Mouse (Mus musculus) G1E-ER4 (cell line): Measurements from ENCODE around the gene Ascl3. TPM values are rescaled to one million over a fixed set of nuclear protein-coding genes. Genes with fewer than 3 reads are reported as not detected.

Experiments
- GATA1 ChIP-seq: IDR thresholded peaks from one replicate; pipeline ENCODE4 v1.8.0; 2012; ENCODE audit warnings: low read length, inconsistent platforms
- polyA plus RNA-seq: library from polyadenylated mRNA; stranded (reverse); fragments of >175 nt; gene quantifications from 2 replicates; pipeline ENCODE4 v1.2.3, GENCODE M21; 2012

Gene Ascl3
- polyA plus RNA-seq, 1 experiment, result not detected

DNA sequence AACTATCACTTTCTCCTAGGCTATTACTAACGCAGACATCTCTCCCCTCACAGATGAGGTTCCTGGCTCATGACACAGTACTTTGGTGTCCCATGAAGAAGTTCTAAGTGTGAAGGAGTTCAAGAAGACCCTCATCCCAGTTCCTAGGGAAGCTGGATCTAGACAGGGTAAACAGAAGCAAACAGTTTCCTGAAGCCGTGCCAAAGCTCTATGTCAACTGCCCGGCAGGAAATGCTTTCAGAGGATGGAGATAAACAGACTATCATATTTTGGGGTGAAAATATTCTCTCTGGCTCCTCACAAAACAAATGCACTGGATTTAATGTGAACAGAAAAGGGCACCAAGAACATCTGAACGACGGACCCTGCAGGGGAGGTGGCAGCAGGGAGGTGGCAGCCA lies 40.6 kb downstream of the Ascl3 start:
- no peak for TF ChIP-seq GATA1

DNA sequence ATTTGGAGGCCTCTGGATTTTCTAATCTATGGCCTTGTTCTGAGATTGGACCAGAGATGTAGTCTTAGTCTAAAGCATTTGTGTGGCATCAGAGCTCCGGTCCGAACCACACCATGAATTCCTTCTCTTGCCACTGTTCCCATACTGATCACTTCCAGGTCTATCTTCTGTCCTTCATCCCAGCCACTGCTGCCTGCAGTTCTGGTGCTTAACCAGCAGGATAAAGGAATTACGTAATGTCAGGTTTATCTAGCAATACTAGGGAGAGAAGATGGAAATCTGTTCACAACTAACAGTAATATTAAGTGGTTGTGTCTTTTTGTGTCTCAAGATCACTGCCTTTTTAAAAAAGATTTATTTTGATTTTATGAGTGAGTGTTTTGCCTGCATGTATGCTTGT lies 41.4 kb downstream of the Ascl3 start:
- no peak for TF ChIP-seq GATA1

DNA sequence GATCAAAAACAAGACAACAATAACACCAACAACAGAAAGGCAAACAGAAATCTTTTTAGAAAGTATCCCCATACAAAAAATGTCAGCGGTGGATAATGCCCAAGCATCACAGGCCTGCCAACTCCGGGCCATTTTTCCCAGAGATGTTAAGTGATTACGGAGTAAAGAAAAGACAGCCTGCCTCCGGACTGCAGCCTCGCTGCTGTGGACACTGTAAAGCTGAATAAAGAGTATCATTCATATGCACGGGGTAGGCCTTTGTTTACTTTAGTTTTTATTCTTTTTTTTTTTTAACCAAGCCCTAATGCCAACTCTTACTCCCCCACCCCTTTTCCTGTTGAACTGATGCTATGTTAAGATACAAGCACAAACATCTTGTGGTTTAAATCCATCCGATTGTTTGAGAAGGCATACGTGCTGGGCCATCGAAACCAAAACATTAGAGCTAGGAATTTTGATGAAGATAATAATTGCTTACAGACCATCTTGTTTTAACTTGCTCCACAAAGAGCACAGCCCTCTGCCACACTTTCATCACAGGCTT lies 44.9 kb downstream of the Ascl3 start:
- no peak for TF ChIP-seq GATA1

DNA sequence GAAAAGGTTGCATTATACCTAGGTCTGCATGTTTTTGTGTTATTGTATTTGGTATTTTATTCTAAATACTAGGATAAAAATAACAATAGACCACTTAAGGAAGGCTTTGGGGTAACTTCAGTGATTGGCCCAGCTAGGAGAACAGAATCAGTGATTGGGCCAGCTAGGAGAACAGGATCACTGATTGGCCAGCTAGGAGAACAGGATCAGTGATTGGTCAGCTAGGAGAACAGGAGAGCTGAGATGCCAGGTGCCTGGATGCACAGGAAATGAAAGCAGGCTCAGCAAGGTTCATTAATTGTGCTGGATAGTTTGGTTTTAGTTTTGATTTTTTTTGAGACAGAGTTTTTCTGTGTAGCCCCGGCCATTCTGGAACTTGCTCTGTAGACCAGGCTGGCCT lies 50.6 kb downstream of the Ascl3 start:
- TF ChIP-seq GATA1, result no peak

DNA sequence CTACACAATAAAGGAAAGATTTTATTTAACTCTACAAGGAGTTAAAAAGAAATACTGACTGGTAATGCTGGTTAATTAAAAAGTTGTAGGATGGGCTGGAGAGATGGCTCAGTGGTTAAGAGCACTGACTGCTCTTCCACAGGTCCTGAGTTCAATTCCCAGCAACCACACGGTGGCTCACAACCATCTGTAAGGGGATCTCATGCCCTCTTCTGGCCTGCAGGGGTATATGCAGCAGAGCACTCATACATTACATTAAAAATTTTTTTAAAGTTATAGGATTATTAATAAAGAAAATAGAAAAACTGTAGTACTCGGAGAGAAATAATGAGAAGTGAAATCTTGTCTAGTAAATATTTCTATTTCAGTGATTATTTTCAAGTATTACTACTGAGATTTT lies 51.2 kb downstream of the Ascl3 start:
- no peak for TF ChIP-seq GATA1

Other genes starting within 250 kb of the Ascl3 start
- 0.01 and 0.03 TPM in 2 replicates for gene Trim66, start 223.6 kb downstream of the Ascl3 start, polyA plus RNA-seq
- 7,480 and 9,948 TPM in 2 replicates for gene Rpl27a, start 212.6 kb downstream of the Ascl3 start, polyA plus RNA-seq
- gene St5, start 28.1 kb downstream of the Ascl3 start, polyA plus RNA-seq, result 0.16 and 0.18 TPM in 2 replicates
- gene Akip1, start 28.0 kb downstream of the Ascl3 start, polyA plus RNA-seq, result 20.7 and 29.3 TPM in 2 replicates
- not detected in 2 replicates for gene BC051019, start 7.9 kb downstream of the Ascl3 start, polyA plus RNA-seq
- gene Tmem9b, start 21.1 kb upstream of the Ascl3 start, polyA plus RNA-seq, result 7.1 and 14.3 TPM in 2 replicates
- 0.04 and 0.35 TPM in 2 replicates for gene Nrip3, start 50.3 kb upstream of the Ascl3 start, polyA plus RNA-seq
- 0.05 and 0.08 TPM in 2 replicates for gene Scube2, start 134.0 kb upstream of the Ascl3 start, polyA plus RNA-seq
- gene Dennd5a, start 228.7 kb upstream of the Ascl3 start, polyA plus RNA-seq, result 8.8 and 9.2 TPM in 2 replicates